Mouse (Mus musculus) cerebral cortex, adult 2 months (tissue): ENCODE results near the gene Pih1d1.

Source experiments
- WGBS: fragments of 180-500 bp; shearing (Covaris S2); methylation state at CpG from one replicate; pipeline ENCODE4 v1.1.7; 2018; 5-methylcytosine and 5-hydroxymethylcytosine counted together

Pih1d1 gene

DNA sequence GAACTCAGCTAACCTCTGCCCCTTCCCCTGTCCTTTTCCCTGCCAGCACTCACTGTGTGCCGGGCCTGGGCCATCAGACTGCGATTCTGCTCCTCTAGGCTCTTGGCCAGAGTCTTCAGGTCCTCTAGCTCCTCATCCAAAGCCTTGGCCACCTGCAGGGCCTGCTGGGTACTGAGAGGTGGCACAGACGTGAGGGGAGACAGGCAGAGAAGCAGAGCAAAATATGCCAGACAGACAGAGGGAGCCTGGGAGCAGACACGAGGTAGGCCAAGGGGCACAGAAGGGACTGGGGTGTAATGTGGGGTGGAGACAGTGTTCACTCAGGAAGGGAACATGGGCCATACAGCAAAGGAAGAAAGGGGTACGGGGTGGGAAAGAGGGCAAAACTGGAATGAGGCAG lies 39.3 kb downstream of the Pih1d1 start:
- WGBS, result 55% methylated on average over 5 of the region's 5 CpGs

DNA sequence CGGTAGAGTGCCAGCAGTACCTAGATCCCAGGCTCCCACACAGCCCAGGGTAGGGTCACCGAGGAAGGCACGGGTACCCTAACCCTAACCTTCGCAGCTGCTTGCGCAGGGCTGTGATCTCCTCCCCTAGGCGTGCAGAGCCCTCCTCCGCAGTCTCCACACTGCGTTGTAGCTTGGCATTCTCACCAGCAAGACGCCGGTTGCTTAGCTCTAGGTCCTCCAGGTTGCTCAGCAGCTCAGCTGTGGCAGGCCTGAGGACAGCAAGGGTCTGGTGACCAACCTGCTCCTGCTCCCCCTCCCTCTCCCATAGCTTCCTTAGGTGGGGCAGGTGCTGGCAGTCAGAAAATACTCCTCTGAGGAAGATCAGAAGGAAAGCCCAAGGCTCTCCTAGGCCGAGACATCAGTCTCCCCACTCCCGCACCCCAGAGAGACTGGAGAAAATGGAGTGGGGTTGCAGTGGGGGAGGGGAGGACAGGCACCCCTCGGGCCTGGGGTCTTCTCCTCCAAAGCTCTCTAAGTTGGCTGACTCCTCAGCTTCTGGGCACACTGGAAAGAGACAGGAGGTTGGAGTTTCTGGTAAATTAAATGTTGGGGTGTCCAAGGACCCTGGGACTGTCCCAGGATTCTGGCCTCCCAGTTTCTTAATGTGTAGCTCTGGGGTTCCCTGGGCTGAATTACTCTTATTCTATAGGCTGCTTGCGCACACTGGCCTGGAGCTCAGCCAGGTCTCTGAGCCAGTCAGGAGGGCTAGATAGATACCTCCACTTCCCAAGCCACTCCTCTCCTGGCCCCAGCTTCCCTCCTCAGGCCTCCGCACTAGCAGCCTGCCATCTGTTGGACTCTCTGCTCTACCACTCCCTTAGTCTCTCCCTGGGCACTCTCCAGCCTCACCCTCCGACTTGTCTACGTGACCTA lies 40.0 kb downstream of the Pih1d1 start:
- 67% methylated on average over 17 of the region's 17 CpGs for WGBS

- WGBS, result 80% methylated on average over 13 of the region's 13 CpGs
These were observed 41.5 kb downstream of the Pih1d1 start for GRCm38 (mm10) chr7:45195341-45196175.

- WGBS, result 88% methylated on average over 4 of the region's 4 CpGs
These were observed 42.1 kb downstream of the Pih1d1 start for GRCm38 (mm10) chr7:45196176-45196535.

DNA sequence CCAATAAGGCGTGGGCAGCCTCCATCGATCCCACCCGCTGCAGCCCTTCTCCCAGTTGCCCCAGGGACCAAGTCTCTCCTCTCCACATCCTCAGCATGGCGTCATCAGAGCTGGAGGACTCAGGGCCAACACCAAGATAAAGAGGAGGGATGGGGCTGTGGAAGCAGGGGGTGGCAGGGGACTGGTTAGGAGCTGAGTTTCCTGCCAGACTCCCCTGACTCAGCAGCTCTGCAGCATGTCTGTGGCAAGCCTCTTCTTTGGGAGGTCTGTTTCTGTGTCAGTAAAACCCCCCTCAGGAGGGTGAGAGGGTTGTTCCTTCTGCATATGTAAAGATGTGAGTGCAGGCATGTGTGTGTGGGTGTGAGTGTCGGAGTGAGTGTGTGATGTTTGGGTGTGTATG lies 42.9 kb downstream of the Pih1d1 start:
- 53% methylated on average over 5 of the region's 5 CpGs for WGBS

GRCm38 (mm10) chr7:45198435-45198834 lies 44.3 kb downstream of the Pih1d1 start:
- 14% methylated on average over 5 of the region's 5 CpGs for WGBS

- 49% methylated on average over 11 of the region's 11 CpGs for WGBS
These were observed 44.9 kb downstream of the Pih1d1 start for GRCm38 (mm10) chr7:45198961-45199360.

- WGBS, result 30% methylated on average over 10 of the region's 10 CpGs
These were observed 48.6 kb downstream of the Pih1d1 start for GRCm38 (mm10) chr7:45202654-45203053.

- 7% methylated on average over 44 of the region's 44 CpGs for WGBS
These were observed 50.5 kb downstream of the Pih1d1 start, which contains the start of gene Ccdc155 for GRCm38 (mm10) chr7:45204380-45205143. TSS of gene Ccdc155 (minus strand) at chr7:45204892.

GRCm38 (mm10) chr7:45208260-45208659 lies 54.2 kb downstream of the Pih1d1 start:
- 74% methylated on average over 6 of the region's 6 CpGs for WGBS
